Mouse (Mus musculus) ES-Bruce4 (cell line): ENCODE data around the gene Gm10842.

Experiments used
- CTCF ChIP-seq: IDR thresholded peaks from one replicate; pipeline ENCODE4 v1.8.1; 2011; ENCODE audit warnings: low read depth, low read length
- EP300 ChIP-seq: IDR thresholded peaks from 2 replicates; pipeline ENCODE4 v1.6.1; 2011; ENCODE audit warnings: low read depth, low read length; ENCODE audit not compliant: insufficient read depth
- POLR2A ChIP-seq: IDR thresholded peaks from one replicate; pipeline ENCODE4 v1.8.1; 2011; ENCODE audit warnings: low read length; ENCODE audit not compliant: insufficient read depth

GRCm38 (mm10) chr11:105150691-105151090 is 4.0 kb downstream of the Gm10842 start:
- TF ChIP-seq POLR2A (no peak), CTCF (no peak), EP300 (no peak)
